Mouse (Mus musculus) MEL (cell line): ENCODE measurements around the gene Xrn1. TPM values are rescaled to one million over a fixed set of nuclear protein-coding genes. Genes with fewer than 3 reads are reported as not detected.

Experiments used
- DNase-seq: peaks from one replicate; pipeline ENCODE4 v3.0.0; 2011; ENCODE audit warnings: low read depth, low spot score
- H3K27ac ChIP-seq: 2 replicates; pipeline ENCODE4 v1.5.1; 2012; ENCODE audit warnings: low read depth, mild to moderate bottlenecking, control low read depth, low read length, moderate library complexity; ENCODE audit not compliant: control insufficient read depth
- H3K27me3 ChIP-seq, 2 experiments: fragments of 150-350 bp in 1 of 2; sonication (generic) in 1 of 2; 2 replicates each; pipeline ENCODE4 v1.6.1; 2012; ENCODE audit warnings: low read length in 2 of 2, mild to moderate bottlenecking in 2 of 2, improper control_type of control experiment in 1 of 2, moderate library complexity in 1 of 2; ENCODE audit not compliant: insufficient read depth in 2 of 2, control insufficient read depth in 1 of 2
- H3K36me3 ChIP-seq, 2 experiments: 2 replicates each; pipeline ENCODE4 v1.6.1; 2012 to 2014; ENCODE audit warnings: low read length in 2 of 2, improper control_type of control experiment in 1 of 2, inconsistent platforms in 1 of 2, mild to moderate bottlenecking in 1 of 2; ENCODE audit not compliant: insufficient read depth in 2 of 2, control insufficient read depth in 1 of 2
- H3K4me1 ChIP-seq, 2 experiments: fragments of 150-350 bp in 1 of 2; sonication (generic) in 1 of 2; 2 replicates each; pipeline ENCODE4 v1.6.1; 2012; ENCODE audit warnings: low read length in 2 of 2, improper control_type of control experiment in 1 of 2, mild to moderate bottlenecking in 1 of 2; ENCODE audit not compliant: insufficient read depth in 2 of 2, control insufficient read depth in 1 of 2
- H3K4me3 ChIP-seq, 2 experiments: fragments of 150-350 bp in 1 of 2; sonication (generic) in 1 of 2; 2 replicates each; pipeline ENCODE4 v1.5.1; 2012; ENCODE audit warnings: low read depth in 2 of 2, low read length in 2 of 2, mild to moderate bottlenecking in 2 of 2, moderate library complexity in 2 of 2, control low read depth in 1 of 2, improper control_type of control experiment in 1 of 2; ENCODE audit not compliant: control insufficient read depth in 1 of 2, insufficient read depth in 1 of 2
- H3K79me2 ChIP-seq: 2 replicates; pipeline ENCODE4 v1.6.1; 2012; ENCODE audit warnings: mild to moderate bottlenecking, low read length, moderate library complexity; ENCODE audit not compliant: control insufficient read depth, poor library complexity, insufficient read depth
- H3K9ac ChIP-seq: 2 replicates; pipeline ENCODE4 v1.6.1; 2012; ENCODE audit warnings: low read depth, mild to moderate bottlenecking, control low read depth, low read length, moderate library complexity; ENCODE audit not compliant: control insufficient read depth, poor library complexity, severe bottlenecking
- H3K9me3 ChIP-seq: fragments of 150-350 bp; sonication (generic); replicated peaks from 2 replicates; pipeline ENCODE4 v1.6.1; 2012; ENCODE audit warnings: mild to moderate bottlenecking, low read length, improper control_type of control experiment, moderate library complexity; ENCODE audit not compliant: insufficient read depth
- BHLHE40 ChIP-seq: IDR thresholded peaks from 2 replicates; pipeline ENCODE4 v1.6.1; 2012; ENCODE audit warnings: low read depth, mild to moderate bottlenecking, inconsistent platforms, low read length, improper control_type of control experiment, borderline replicate concordance
- CHD1 ChIP-seq: IDR thresholded peaks from 2 replicates; pipeline ENCODE4 v1.6.1; 2012; ENCODE audit warnings: low read depth, mild to moderate bottlenecking, inconsistent platforms, low read length, improper control_type of control experiment
- CHD2 ChIP-seq: IDR thresholded peaks from 2 replicates; pipeline ENCODE4 v1.6.1; 2011; ENCODE audit warnings: low read length, improper control_type of control experiment
- E2F4 ChIP-seq: IDR thresholded peaks from 2 replicates; pipeline ENCODE4 v1.6.1; 2011; ENCODE audit warnings: low read depth, low read length, improper control_type of control experiment, borderline replicate concordance
- ELF1 ChIP-seq: IDR thresholded peaks from 2 replicates; pipeline ENCODE4 v1.6.1; 2014; ENCODE audit warnings: low read depth, mild to moderate bottlenecking, inconsistent platforms, low read length, improper control_type of control experiment, moderate library complexity
- EP300 ChIP-seq, 2 experiments: IDR thresholded peaks; 2 replicates each; pipeline ENCODE4 v1.6.1; 2011; ENCODE audit warnings: improper control_type of control experiment in 2 of 2, low read length in 2 of 2, low read depth in 1 of 2, mild to moderate bottlenecking in 1 of 2
- GABPA ChIP-seq: IDR thresholded peaks from 2 replicates; pipeline ENCODE4 v1.6.1; 2012; ENCODE audit warnings: low read depth, mild to moderate bottlenecking, inconsistent platforms, low read length, improper control_type of control experiment, moderate library complexity
- KAT2A ChIP-seq: conservative IDR thresholded peaks from 2 replicates; pipeline ENCODE4 v1.6.1; 2012; ENCODE audit warnings: low read depth, low read length, improper control_type of control experiment, inconsistent platforms
- MAFK ChIP-seq: IDR thresholded peaks from 2 replicates; pipeline ENCODE4 v1.6.1; 2011; ENCODE audit warnings: low read depth, mild to moderate bottlenecking, low read length, improper control_type of control experiment, borderline replicate concordance
- MAX ChIP-seq: IDR thresholded peaks from 2 replicates; pipeline ENCODE4 v1.6.1; 2011; ENCODE audit warnings: low read length, improper control_type of control experiment
- MAZ ChIP-seq: IDR thresholded peaks from 2 replicates; pipeline ENCODE4 v1.6.1; 2012; ENCODE audit warnings: low read depth, mild to moderate bottlenecking, inconsistent platforms, low read length, improper control_type of control experiment
- MXI1 ChIP-seq: IDR thresholded peaks from 2 replicates; pipeline ENCODE4 v1.6.1; 2011; ENCODE audit warnings: mild to moderate bottlenecking, low read depth, low read length, improper control_type of control experiment
- NRF1 ChIP-seq: IDR thresholded peaks from 2 replicates; pipeline ENCODE4 v1.6.1; 2014; ENCODE audit warnings: low read depth, mild to moderate bottlenecking, inconsistent platforms, low read length, improper control_type of control experiment, moderate library complexity; ENCODE audit not compliant: poor library complexity, insufficient read depth, severe bottlenecking
- POLR2A ChIP-seq, 2 experiments: IDR thresholded peaks; 2 replicates each; pipeline ENCODE4 v1.6.1; 2011 to 2012; ENCODE audit warnings: low read length in 2 of 2, mild to moderate bottlenecking in 2 of 2, control low read depth in 1 of 2, improper control_type of control experiment in 1 of 2, low read depth in 1 of 2, moderate library complexity in 1 of 2; ENCODE audit not compliant: control insufficient read depth in 1 of 2, insufficient read depth in 1 of 2, poor library complexity in 1 of 2
- SMC3 ChIP-seq: IDR thresholded peaks from 2 replicates; pipeline ENCODE4 v1.6.1; 2011; ENCODE audit warnings: low read depth, low read length, improper control_type of control experiment
- TAL1 ChIP-seq: IDR thresholded peaks from 2 replicates; pipeline ENCODE4 v1.6.1; 2012; ENCODE audit warnings: mild to moderate bottlenecking, inconsistent platforms, low read length, moderate library complexity, mixed read lengths
- TCF12 ChIP-seq: IDR thresholded peaks from 2 replicates; pipeline ENCODE4 v1.6.1; 2014; ENCODE audit warnings: low read depth, mild to moderate bottlenecking, inconsistent platforms, low read length, improper control_type of control experiment, moderate library complexity
- ZC3H11A ChIP-seq: IDR thresholded peaks from 2 replicates; pipeline ENCODE4 v1.6.1; 2012; ENCODE audit warnings: low read depth, mild to moderate bottlenecking, inconsistent platforms, low read length, improper control_type of control experiment
- ZKSCAN1 ChIP-seq: IDR thresholded peaks from 2 replicates; pipeline ENCODE4 v1.6.1; 2012; ENCODE audit warnings: low read depth, mild to moderate bottlenecking, inconsistent platforms, low read length, improper control_type of control experiment, moderate library complexity
- ZMIZ1 ChIP-seq: IDR thresholded peaks from 2 replicates; pipeline ENCODE4 v1.6.1; 2012; ENCODE audit warnings: low read depth, mild to moderate bottlenecking, inconsistent platforms, low read length, improper control_type of control experiment, moderate library complexity
- ZNF384 ChIP-seq: IDR thresholded peaks from 2 replicates; pipeline ENCODE4 v1.6.1; 2012; ENCODE audit warnings: low read depth, mild to moderate bottlenecking, inconsistent platforms, low read length, improper control_type of control experiment
- polyA plus RNA-seq, 2 experiments: library from polyadenylated mRNA; stranded (reverse) in 1 of 2; unstranded in 1 of 2; fragments of >175 nt in 1 of 2; fragments of >200 nt in 1 of 2; gene quantifications; 2 replicates each; pipeline versions ENCODE4 v1.2.1 to v1.2.4; 2012; ENCODE audit warnings: low replicate concordance in 2 of 2, low read depth in 1 of 2; ENCODE audit not compliant: insufficient read length in 2 of 2, insufficient read depth in 1 of 2, missing spikeins in 1 of 2
- total RNA-seq: library from RNA; depleted of rRNA; stranded (reverse); fragments of 300-350 nt; gene quantifications from 2 replicates; pipeline ENCODE4 v1.2.3, GENCODE M21; 2012

Gene Xrn1
- total and polyA plus RNA-seq, 3 experiments, result 7.6 to 8.3 TPM; not detected in 1

DNA sequence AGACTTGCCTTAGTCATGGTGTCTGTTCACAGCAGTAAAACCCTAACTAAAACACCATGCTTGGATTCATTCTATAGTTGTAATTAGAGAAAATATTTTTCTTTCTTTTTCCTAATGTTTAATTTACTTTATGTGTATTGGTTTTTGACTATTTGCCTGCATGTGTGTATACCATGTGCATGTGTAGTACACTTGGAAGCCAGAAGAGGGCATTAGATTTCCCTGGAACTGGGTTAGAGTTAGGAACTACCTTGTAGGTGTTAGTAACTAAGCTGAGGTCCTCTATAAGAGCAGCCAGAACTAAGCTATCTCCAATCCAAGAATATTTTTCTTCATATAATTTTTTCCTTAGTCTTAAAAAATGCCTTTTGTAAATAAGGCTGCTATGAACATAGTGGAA lies 21.7 kb upstream of the Xrn1 start (continued):
- no peak for TF ChIP-seq TAL1
- no peak for TF ChIP-seq GABPA
- TF ChIP-seq MXI1, result no peak
- TF ChIP-seq, all 39 proteins: peak for 4

DNA sequence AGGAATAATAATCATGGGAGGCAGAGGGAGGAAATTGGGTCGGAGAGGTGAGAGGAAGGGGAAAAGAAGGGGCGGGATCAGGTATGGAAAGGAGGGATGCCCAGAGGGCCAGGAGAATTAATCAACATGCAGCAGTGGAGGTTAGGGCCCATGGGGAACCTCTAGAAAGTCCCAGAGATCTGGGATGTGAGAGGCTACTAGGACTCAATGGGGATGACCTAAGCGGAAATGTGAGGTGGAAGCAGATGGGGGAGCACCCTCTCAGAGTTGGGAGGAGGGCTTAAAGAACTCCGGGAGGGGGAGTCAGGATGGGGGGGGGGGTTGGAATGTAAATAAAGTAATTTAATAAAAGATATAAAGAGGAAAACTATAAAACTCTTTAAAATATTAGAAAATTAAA lies 902 bp upstream of the Xrn1 start:
- H3K4me1 ChIP-seq, result peaks cover 8 to 9% of the 10 kb centered on the region in 2 experiments
- no peak for TF ChIP-seq ZNF384
- no peak for TF ChIP-seq SMC3
- no peak for TF ChIP-seq TCF12
- no peak for TF ChIP-seq POLR2A (IDR thresholded peaks at IDR 0.05; ENCODE audit: control insufficient read depth in 1 of 2, insufficient read depth in 1 of 2, low read depth in 1 of 2, low read length in 2 of 2, poor library complexity in 1 of 2)
- no peak for TF ChIP-seq MAX
- TF ChIP-seq ZMIZ1, result no peak
- TF ChIP-seq ZC3H11A, result no peak
- no peak for TF ChIP-seq KAT2A
- no peak for TF ChIP-seq MAFK
- TF ChIP-seq NRF1, result no peak
- no peak for TF ChIP-seq MAZ
- no peak for TF ChIP-seq TAL1
- TF ChIP-seq E2F4, result no peak
- no peak for TF ChIP-seq CHD2
- TF ChIP-seq GABPA, result no peak
- no peak for TF ChIP-seq BHLHE40
- no peak for TF ChIP-seq ZKSCAN1
- no peak for TF ChIP-seq ELF1
- TF ChIP-seq, all 39 proteins: peak for 0
- Histone ChIP-seq H3K79me2 (peaks cover 20% of the 10 kb centered on the region), H3K36me3 (peaks cover 5 to 10% of the 10 kb centered on the region in 2 experiments), H3K27me3 (no peaks in the 10 kb centered on the region), H3K9ac (no peak overlapping the region), H3K27ac (no peak overlapping the region), H3K4me3 (peak overlapping the region in 1 of 2 experiments; percentile 88; a peak in 2 of 4 replicates), H3K9me3 (no peaks in the 10 kb centered on the region)
- peak; percentile 16 for DNase-seq

DNA sequence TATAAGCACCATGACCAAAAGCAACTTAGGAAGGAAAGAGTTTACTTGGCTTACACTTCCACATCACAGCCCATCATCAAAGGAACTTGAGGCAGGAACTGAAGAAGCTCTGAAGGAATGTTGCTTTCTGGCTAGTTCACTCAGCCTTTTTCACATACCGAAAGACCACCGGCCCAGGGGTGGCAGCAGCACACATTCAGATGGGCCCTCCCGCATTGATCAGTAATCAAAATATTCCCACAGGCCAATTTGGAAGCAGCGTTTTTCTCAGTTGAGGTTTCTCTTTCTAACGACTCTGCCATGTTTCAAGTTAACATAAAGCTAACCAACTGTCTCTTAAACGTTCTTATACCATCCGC lies 355 bp upstream of the Xrn1 start:
- Histone ChIP-seq H3K9ac (peak overlapping the region; percentile 94), H3K79me2 (peaks cover 20% of the 10 kb centered on the region), H3K36me3 (peaks cover 4 to 10% of the 10 kb centered on the region in 2 experiments), H3K4me1 (peaks cover 8 to 9% of the 10 kb centered on the region in 2 experiments), H3K9me3 (no peaks in the 10 kb centered on the region), H3K4me3 (peak overlapping the region; percentile 88 to 94)
- no peak for DNase-seq
- TF ChIP-seq CHD1 (0 out of 2 replicates have a peak, but pooled peaks have one; percentile 48), EP300 (IDR thresholded peaks at IDR 0.05; ENCODE audit: low read depth in 1 of 2, low read length in 2 of 2) (no peak)
- TF ChIP-seq, all 39 proteins: peak for 1
- Histone ChIP-seq H3K27ac (peak overlapping the region; percentile 43), H3K27me3 (no peaks in the 10 kb centered on the region)
